Mouse (Mus musculus): ENCODE results near the gene Mreg.

Gene Mreg

DNA sequence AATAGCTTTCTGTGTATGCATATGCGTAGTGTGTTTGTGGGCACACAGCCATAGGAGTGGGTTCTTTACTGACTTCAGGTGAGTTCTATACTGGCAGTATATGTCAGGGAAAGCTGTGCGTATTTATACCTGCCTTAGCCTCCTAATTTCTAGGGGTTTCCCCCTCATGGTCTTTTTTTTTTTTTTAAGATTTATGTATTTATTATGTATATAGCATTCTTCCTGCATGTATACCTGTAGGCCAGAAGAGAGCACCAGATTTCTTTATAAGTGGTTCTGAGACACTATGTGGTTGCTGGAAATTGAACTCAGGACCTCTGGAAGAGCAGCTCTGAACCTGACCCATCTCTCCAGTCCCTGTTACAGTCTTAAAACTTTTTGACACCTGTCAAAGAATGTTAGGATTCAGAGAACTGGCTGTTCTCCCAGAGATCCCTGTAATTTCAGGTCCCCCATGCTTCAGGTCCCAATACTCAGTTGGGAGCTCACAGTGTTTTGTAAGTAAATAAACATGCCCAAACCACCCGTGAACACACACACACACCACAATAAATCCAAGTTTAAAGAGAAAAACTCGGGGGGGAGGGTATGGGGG, 14.9 kb upstream of the Mreg start:
- no peak for DNase-seq (ENCODE audit: low spot score)

DNA sequence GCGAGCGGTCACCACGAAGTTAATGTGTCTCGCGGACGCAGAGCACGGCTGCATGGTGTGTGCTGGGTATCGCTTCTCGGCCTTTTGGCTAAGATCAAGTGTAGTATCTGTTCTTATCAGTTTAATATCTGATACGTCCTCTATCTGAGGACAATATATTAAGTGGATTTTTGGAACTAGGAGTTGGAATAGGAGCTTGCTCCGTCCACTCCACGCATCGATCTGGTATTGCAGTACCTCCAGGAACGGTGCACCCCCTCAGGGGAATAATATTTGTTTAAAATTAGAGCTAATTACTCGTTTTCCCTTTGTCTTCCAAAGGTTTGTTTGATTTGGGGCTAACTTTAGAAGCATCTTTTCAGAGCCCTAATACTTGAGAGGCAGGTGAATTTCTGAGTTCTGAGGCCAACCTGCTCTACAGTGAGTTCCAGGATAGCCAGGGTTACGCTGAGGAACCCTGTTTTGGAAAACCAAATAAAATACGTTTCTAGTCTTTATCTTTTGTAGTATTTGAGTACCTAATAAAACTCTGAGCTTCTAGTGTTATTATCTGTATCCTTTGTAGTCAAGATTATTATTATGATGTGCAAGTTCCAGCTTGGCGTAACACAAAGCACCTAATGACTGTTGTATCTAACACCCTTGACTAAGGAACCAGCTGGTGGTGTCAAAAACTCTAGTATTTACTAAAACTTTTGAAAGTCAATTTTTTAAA, 14.2 kb upstream of the Mreg start:
- DNase-seq (ENCODE audit: low spot score), result peak; percentile 91

DNA sequence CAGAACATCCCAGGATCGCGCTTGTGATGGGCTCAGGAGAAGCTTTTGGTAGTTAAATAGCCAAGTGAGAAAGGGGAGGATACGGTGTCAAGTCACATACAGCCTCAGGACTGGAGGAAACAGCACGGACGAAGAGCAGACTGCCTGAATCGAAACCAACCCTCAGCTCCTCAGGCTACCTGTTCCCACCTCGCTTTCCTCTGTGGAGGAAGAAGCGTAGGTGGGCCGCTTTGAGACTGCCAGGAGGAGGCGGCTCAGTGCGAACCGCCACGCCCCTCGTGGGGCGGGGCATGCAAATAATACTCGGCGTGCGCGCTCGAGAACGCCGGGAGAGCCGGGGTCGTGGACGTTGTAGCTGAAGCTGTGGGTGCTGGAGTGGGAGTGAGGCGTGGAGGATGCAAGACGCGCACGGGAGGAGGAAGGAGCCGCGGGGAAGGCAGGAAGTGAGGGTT, 13.6 kb upstream of the Mreg start:
- DNase-seq (ENCODE audit: low spot score), result peak; percentile 89

DNA sequence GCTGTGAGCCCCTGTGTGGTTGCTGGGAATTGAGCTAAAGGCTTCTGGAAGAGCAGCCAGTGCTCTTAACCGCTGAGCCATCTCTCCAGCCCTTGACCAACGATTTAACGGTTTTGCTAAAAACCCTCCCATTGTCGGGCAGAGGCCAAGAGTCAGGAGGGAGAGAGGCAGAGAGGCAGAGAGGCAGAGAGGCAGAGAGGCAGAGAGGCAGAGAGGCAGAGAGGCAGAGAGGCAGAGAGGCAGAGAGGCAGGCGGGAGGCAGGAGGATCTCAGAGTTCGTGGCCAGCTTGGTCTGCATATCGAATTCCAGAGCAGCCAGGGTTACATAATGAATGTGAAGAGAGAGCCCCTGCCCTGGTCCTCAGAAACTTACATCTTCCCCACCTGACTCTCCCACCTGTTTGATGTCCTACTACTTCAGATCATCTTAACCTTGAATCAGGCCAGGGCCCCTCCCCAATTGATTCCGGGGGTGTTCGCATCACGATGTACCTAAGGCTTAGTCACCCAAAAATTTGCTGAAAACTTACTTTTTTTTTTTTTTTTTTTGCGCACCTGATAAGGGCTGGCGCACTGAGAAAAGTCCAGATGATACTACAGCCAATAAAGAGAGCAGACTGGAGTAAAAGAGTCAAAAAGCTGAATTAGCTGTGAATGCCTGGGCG, 13.1 kb upstream of the Mreg start:
- no peak for DNase-seq (ENCODE audit: low spot score)

DNA sequence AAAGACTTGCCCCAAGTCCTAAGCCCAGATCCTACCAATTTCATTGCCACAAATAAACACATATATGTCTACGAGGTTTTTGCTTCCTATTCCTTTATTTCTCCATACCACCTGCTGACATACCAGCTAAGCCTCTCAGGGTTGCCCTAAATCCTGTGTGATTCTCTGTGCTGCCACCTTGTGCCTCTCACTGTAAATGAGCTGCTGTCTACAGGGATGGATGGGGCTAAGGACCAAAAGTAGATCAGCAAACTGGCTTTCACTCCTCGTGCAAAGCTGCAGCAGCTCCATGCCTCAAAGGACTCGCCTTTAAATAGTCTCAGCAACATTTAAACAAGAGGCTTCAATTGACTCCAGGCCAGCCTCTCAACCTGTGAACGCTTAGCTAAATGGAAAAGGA, 7.9 kb upstream of the Mreg start:
- no peak for DNase-seq (ENCODE audit: low spot score)

DNA sequence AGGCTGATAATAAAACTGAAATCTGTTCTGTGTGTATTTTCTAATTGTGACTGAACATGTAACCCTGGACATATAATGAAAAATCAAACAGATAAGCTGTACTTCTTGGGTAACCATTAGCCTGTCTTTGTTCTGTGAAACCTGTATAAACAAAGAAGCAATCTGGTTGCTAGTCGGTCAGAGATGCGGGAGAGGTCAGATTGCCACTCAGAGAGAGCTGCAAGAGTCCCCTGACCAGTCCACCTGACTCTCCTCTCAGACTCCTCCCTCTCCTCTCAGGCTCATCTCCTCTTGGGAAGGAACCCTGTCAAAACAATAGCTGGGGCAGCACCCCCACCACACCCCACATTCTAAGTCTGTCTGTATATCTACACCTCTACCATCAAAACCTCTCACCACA, 7.0 kb upstream of the Mreg start:
- peak; percentile 80 for DNase-seq (ENCODE audit: low spot score)

DNA sequence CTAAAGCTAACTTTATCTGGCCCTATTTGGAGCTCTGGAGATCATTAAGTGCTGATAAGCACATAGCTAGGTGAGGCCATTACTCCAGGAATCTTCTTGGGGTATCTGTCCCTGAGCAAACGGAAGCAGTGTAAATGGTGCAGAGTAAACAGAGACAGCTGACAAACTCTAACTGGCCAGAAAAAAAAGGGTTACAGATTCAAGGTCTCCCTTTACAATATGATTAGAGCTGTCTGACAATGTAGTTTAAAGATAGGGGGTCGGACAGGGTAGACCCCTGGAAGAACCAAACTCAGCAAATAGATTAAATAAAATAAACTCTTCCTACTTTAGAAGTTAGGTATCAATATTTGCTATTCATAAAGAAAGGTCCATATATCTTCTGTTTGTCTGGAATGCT, 6.5 kb upstream of the Mreg start:
- peak; percentile 60 for DNase-seq (ENCODE audit: low spot score)

DNA sequence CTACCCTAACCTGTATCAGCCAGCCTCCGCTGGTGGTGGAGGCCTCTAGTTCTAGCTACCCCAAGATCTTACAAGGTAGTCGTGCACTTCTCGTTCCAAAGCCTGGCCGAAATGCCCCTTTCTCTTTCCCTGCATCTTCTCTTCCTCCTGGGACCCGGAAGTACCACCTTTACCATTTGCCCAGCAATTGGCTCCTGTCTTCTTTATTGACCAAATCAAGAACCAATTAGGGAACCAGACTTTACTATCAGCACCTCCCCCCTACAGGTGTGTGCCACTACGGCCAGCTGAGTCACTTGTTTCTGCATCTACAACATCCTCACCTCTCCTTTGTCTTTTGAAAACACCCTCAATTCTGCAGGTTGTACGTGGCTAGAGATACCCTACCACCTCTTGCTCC, 4.7 kb upstream of the Mreg start:
- no peak for DNase-seq (ENCODE audit: low spot score)

DNA sequence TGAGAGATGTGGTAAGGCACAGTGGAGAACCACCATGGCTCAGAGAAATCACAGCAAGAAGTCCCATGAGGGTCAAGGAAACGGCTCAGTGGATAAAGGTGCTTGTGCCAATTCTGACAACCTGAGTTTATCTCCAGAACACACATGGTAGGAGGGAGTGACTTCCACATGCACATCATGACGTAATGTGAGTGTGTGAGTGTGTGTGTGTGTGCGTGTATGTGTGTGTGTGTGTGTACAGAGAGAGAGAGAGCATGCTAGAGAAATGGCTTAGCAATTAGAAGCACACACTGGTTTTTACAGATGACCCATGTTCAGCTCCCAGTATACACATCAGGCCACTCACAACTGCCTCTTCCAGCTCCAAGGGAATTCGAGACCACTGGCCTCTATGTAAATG, 3.1 kb upstream of the Mreg start:
- DNase-seq (ENCODE audit: low spot score), result no peak

DNA sequence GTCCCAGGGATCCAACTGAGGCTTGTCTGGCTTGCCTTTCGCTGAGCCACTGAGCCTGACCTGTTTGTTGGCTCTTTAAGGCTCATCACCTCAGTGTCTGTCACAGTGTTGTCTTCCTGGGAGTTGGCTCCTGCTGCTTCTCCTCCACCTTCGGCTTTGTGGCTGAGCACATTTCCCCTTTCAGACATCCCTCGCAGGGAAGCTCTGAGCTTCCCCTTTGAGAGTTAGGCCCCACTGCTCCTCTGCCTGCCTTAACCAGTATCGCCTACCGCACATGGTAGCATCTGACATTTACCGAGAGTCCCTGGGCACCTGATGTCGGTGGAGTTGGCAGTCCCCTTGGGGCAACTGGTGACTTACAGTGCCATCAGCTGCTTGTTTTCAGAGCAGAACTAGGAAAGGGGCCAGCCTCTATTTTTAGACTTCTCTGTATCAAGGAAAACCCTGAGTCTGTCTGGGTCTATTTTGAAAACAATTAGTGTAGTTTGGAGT, 2.4 kb upstream of the Mreg start:
- DNase-seq (ENCODE audit: low spot score), result no peak

DNA sequence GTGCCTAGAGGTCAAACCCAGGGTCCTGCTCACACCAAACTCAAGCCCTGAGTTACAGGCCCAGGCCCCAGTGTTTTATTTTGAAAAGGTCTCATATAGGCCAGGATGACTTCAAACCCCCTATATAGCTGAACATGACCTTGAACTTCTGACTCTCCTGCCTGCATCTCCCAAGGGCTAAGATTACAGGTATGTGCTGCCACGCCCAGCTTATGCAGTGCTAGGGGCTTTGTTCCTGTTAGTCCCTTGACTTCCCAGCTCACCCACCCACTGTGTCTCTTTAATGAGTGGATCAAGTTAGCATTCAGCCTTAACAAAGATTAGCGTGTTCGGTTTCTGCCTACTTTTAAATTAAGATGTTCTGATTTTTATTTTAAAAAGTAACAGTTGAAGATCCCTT, 1.8 kb upstream of the Mreg start:
- no peak for DNase-seq (ENCODE audit: low spot score)

DNA sequence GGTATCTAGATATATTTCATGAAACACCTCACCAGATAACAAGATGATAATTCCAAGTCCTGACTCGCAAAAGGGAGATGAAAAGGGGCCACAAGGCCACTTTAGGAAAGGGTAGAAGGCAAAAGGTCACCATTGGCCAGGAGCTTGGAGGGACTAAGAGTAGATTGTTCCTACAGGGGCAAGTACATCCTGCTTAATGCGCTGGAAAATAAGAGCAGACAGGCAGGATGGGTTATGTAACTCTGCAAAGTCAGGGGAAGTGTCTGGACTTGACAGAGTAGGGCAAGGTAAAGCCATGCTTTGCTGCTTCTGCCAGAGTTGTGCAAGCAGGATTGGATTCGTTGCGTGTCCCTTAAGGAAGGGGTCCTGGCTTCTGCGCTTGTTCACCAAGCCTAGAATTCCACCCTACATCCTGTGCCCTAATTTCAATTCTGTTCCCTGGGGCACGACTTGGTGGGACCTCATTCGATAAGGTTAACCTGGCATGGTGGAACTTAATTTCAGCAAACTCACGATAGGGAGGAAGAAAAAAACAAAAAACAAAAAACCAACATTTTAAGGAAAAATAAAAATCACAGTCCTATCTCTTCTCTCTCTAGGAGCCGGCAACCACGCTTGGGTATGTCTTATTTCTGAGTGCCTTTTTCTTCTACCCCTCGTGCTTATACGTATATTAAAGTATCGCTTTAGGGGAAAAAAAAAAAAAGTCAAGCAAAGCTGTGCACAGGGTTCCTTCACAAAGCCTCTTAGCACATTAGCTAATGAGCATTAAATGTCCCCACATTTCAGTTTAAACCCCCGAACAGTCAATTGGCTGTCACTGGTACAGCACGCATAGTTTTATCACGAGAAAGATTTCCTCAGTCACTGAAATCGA, 1.1 kb downstream of the Mreg start:
- DNase-seq (ENCODE audit: low spot score), result no peak

DNA sequence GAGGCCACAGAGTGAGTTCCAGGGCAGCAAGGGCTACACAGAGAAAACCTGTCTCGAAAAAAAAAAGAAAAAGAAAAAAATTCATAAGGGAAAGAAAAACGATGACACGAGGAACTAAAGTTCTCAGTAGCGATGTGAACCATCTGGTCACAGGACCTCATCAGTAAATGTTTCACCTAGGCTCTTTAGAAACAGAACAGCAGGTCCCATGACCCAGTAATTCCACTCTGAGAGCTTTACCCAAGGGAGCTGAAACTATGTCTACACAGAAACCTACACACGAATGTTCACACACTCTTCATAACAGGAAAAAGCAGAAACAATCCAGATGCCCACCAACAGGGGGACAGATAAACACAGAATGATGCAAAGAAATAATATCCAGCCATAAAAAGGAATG, 4.0 kb downstream of the Mreg start:
- DNase-seq (ENCODE audit: low spot score), result no peak

DNA sequence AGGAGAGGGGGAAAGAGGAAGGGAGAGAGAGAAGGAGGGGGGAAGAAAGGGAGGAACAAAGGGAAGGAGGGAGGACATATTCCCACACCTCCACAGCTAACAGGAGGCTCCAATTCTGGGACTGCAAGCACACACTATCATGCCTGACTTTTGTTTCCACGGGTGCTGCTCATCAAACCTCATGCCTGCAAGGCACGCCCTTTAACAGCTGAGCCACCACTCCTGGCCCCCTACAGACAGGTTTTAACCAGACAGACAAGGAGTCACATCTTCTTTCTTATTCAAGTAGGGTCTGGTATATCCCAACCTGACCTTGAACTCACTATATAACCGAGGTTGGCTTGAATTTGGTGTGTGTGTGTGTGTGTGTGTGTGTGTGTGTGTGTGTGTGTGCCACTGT, 7.0 kb downstream of the Mreg start:
- DNase-seq (ENCODE audit: low spot score), result no peak

DNA sequence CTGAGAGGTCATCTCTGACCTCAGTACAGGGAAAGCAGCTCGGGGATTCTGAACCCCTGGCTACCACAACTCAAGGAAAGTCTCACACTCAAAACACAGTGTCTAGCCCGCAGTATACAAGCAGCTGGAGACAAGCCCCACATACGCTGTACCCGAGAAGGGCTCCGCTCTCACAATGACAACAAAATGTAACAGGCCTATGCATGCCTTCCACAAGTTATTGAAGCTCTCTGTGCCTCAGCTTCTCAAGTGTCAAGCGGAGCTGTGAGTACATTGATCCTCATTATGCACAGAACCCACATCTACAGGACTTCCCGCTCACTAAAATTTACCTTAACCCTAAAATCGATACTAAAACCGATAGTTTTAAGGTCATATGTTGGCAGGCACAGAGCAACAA, 8.9 kb downstream of the Mreg start:
- no peak for DNase-seq (ENCODE audit: low spot score)

DNA sequence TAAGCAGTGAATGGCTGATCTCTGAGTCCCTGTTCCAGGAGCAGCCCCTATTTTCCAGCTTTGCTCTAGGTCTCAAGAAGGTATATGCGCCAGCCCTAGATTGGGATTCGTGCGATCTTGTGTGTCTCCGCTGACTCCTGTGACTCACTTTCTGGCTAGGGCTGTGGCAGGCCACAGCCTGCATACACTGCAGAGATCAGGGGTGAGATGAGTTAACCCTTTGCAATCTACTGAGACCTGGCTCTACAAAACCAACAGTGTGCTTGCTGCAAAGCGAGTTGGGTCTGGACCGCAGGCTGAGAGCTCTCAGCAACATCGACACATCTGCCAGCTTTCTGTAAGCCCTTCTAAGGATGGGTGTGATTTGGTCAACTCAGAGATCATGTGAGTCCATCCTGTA, 9.4 kb downstream of the Mreg start:
- no peak for DNase-seq (ENCODE audit: low spot score)

DNA sequence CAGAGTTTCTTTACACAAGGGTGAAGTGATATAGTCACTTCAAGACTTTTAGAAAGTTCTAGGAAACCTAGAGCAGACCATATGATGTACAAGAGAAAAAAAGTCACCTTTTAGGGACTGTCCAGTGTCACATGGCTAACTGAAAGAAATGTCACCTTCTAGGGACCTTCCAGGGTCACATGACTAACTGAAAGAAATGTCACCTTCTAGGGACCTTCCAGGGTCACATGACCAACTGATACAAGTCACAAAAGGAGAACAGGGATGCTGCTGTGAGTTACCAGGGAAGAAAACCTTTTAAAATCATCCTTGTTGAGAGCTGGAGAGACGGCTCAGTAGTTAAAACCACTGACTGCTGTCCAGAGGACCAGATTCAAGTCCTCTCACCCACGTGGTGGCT, 10.0 kb downstream of the Mreg start:
- no peak for DNase-seq (ENCODE audit: low spot score)

DNA sequence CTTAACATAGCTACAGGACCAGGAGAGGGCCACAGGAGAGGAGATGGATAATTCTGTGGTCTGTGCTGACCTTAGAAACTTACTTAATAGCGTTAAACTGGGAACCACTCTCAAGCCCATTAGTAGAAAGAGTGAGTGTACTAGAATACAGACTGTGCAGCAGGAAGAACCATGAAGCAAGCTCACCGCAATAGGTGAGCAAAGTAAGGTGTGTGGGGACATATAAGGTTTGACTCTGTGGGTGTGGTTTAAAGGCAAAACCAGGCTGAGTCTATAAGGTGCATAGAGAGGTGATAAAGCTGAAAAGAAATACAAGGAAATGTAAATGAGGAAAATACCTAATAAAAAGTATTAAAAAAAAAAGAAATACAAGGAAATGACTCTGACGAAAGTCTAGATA, 11.0 kb downstream of the Mreg start:
- DNase-seq (ENCODE audit: low spot score), result no peak

DNA sequence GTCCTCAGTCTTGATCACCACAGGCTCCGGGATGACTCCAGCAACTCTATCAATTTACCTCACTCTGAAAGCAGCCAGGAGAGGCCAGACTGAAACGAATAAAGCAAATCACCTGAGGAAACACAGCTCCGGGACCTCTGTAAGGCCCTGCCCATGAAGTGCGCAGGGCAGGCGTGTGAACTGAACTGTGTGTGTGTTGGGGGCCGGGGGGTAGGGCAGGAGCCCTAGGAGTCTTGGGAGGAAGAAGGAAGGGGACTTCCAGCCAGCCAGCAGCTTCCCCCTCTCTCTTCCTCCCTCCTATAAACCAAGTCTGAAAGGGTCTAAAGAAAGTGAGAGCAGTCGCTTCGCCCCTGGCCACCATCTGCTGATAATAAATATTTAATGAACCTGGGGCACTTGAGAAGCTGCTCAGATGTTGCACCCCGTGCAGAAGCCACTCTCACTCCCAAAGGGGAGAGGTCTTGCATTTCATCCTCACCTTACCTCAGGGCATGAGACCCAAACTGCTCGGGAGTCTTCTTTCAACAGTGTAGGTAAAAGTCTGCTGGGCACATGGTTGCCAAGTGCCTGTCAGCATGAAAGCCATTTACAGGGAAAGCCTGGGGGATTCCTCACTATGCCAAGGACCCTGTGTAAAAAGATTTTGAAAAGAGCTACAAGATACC, 13.8 kb downstream of the Mreg start:
- no peak for DNase-seq (ENCODE audit: low spot score)

DNA sequence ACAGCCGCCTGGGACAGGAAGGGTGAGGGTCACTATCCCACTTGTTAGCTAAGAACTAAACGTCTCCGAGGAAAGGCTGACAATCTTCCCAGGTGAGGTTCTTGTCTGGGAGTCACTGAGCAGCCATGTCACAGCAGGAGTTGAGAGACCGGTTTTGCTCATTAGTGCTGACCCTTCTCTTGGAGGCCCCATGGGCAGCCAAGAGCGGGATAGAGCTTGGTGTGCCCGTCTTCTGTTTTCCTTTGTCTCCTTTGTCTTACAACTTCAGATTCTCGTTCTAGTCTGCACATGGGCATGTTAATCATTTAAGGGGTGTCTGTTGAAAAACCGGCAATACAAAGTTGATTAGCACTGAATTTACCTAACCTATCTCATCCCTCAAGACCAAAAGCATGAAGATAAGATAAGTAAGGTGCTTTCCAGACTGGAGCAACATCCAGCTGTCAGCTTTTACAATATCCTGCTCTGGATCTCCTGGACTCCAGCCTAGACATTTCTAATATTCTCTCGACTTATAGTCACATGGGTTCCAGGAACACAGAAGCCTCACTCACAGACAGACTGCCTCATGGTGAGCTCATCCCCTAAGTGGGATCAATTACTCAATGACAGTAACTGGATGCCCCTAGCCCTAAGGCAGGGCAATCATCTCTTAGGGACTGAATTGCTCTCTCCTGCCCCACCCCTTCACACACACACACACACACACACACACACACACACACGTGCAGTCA, 15.3 kb downstream of the Mreg start:
- peak; percentile 37 for DNase-seq (ENCODE audit: low spot score)

DNA sequence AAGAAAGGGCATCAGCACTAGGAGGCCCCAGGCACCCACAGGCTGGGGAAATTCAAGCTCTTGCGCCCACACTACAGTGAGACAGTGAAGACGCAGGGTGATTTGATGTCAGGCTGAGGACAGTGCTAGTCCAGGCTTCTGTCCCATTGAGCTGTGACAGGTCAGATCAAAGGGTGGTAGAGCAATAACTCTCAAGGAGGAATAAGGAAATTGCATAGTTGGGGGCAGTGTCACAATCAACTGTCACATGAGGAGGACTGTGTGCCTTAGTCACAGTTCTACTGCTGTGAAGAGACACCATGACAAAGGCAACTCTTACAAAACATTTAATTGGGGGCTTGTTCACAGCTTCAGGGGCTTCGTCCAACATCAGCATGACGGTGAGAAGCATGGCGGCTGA, 16.0 kb downstream of the Mreg start:
- no peak for DNase-seq (ENCODE audit: low spot score)

All from yolk sac, embryonic 10.5 days (tissue).